Mouse (Mus musculus) lung, adult 2 months (tissue): ENCODE measurements at regions not wholly inside any gene's neighbourhood (a gene's known extent, or its start where the extent isn't known, plus 50 kb on each side); places are given as distances from the start of the nearest gene placed in this dataset.

Experiments used
- CTCF ChIP-seq: fragments of 200-500 bp; IDR thresholded peaks from 2 replicates; pipeline ENCODE4 v1.5.1; 2011; ENCODE audit warnings: mild to moderate bottlenecking, low read length, control low read depth; ENCODE audit not compliant: insufficient read depth
- POLR2A ChIP-seq: fragments of 200-500 bp; IDR thresholded peaks from 2 replicates; pipeline ENCODE4 v1.6.1; 2011; ENCODE audit warnings: low read depth, mild to moderate bottlenecking, control low read depth, low read length, borderline replicate concordance; ENCODE audit errors: extremely low read depth

DNA sequence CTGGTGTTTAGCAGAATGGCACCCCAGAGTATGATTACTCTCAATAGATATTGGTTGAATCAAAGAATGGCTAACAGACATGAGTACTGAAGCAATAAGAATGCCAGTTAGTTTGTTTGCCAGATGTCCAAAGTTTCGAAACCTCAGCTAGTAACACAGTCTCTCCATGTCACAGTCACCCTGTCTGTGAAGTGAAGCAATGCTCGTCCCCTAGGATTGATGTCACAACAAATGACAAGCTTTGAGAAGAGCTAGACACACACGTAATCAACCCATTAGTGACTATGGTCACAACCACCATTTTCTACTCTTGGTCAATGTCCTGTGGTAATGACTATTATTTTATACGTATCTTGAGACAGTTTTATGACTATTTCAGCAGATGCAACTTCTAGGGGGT is 69.3 kb upstream of the Tgm3 start:
- no peak for TF ChIP-seq POLR2A
- no peak for TF ChIP-seq CTCF
